In the genomic region with DNA sequence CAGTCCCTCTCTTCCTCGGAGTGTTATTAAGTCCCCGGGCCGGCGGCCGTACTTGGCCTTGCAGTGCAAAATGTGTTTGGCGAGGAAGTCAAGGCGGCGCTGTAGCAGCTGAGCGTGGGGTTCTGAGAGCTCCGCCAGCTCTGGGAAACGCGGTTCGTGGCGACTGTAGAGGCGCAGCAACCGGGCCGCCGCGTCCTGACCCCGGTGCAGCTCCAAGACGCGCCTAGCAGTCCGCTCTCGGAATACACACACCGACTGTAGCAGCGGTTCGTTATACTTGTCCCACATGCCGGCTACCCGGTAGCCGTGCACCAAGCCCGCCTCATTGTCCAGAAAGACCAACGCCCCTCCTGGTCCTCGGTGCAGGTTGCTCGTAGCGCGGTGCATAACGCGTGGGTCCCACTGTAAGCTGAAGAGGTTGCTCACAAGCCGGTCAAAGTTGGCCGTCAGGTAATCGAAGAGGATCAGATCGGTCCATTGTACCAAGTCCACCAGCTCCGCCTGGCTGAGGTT, we compare ENCODE assay signal across 8 mouse cellular contexts. TPM values are rescaled to one million over a fixed set of nuclear protein-coding genes. Genes with fewer than 3 reads are reported as not detected.
DNase-seq lines count a peak whose midpoint lies in the region; ATAC-seq lines count a peak whose summit lies in the region.

No protein-coding gene starts in this region.

- WGBS in hindbrain, embryonic 10.5 days: under 1% methylated on average over 43 of the region's 43 CpGs
- WGBS in lung, embryonic 16.5 days: under 1% methylated on average over 43 of the region's 43 CpGs

- peaks cover 9% of the 10 kb centered on the region; the same call in 1 of the 2 replicates for H3K27me3 ChIP-seq in hindbrain, embryonic 10.5 days (ENCODE audit: insufficient read depth, poor library complexity, severe bottlenecking)
- no peaks in the 10 kb centered on the region; the same call in 1 of the 2 replicates for H3K27me3 ChIP-seq in lung, embryonic 16.5 days (ENCODE audit: control insufficient read depth, insufficient read depth, low read depth, low read length)

- peak overlapping the region; percentile 98 for H3K27ac ChIP-seq in hindbrain, embryonic 10.5 days
- H3K27ac ChIP-seq in lung, embryonic 16.5 days (ENCODE audit: low read length): no peak overlapping the region

- H3K4me3 ChIP-seq in hindbrain, embryonic 10.5 days: peak overlapping the region; percentile 90
- peak overlapping the region; percentile 69 for H3K4me3 ChIP-seq in lung, embryonic 16.5 days (ENCODE audit: low read length)

- H3K9me3 ChIP-seq in hindbrain, embryonic 10.5 days: no peaks in the 10 kb centered on the region
- H3K9me3 ChIP-seq in lung, embryonic 16.5 days (ENCODE audit: control insufficient read depth, low read length): no peaks in the 10 kb centered on the region

- ATAC-seq in lung, embryonic 16.5 days (ENCODE audit: low read depth): peak; percentile 41

- peaks cover 46% of the 10 kb centered on the region for H3K4me1 ChIP-seq in hindbrain, embryonic 10.5 days (replicated peaks)
- H3K4me1 ChIP-seq in lung, embryonic 16.5 days (replicated peaks; ENCODE audit: control insufficient read depth, insufficient read depth, low read length): peaks cover 12% of the 10 kb centered on the region

- peak overlapping the region; percentile 99 for H3K4me2 ChIP-seq in lung, embryonic 16.5 days (ENCODE audit: low read depth, low read length)

- peak overlapping the region; percentile 72 for H3K9ac ChIP-seq in lung, embryonic 16.5 days (ENCODE audit: low read length)

- peaks cover 21% of the 10 kb centered on the region for H3K36me3 ChIP-seq in hindbrain, embryonic 10.5 days
- H3K36me3 ChIP-seq in lung, embryonic 16.5 days (ENCODE audit: control insufficient read depth, insufficient read depth, low read length): no peaks in the 10 kb centered on the region

- peak; percentile 9 for DNase-seq in WW6 (ENCODE audit: low read depth, low spot score)
- DNase-seq in cerebellum, postnatal 10 days: peak; percentile 82 to 86
- DNase-seq in frontal cortex, postnatal 10 days (ENCODE audit: low spot score in 2 of 2): peak; percentile 16 to 57
- DNase-seq in hindbrain, embryonic 10.5 days (ENCODE audit: low spot score): peak; percentile 74
- DNase-seq in layer of hippocampus, adult 9-11 months: peak; percentile 50
- DNase-seq in ovary, postnatal 14 days (ENCODE audit: low spot score): peak; percentile 34
- peak; percentile 69 for DNase-seq in thymus, postnatal 4 days

RNA-seq across cellular contexts. Expression of a gene that starts 2.0 kb away (rescaled TPM):
- polyA plus RNA-seq in hindbrain, embryonic 10.5 days (2016; fragmentation: Nextera tagmentation; extraction: Ambion mirVana): 17.4 and 25.0 TPM in 2 replicates
- 2.7 TPM in 2 replicates for polyA plus RNA-seq in lung, embryonic 16.5 days (2015; fragmentation: Nextera tagmentation; extraction: Ambion mirVana)

RNA-seq across cellular contexts. Expression of a gene that starts 42.7 kb away (rescaled TPM):
- polyA plus RNA-seq in hindbrain, embryonic 10.5 days (2016; fragmentation: Nextera tagmentation; extraction: Ambion mirVana): 23.7 and 25.3 TPM in 2 replicates
- polyA plus RNA-seq in lung, embryonic 16.5 days (2015; fragmentation: Nextera tagmentation; extraction: Ambion mirVana): 16.2 and 16.6 TPM in 2 replicates

Comparison
In these comparisons a context has a peak if more than half of its experiments do, and no peak if none do; other contexts are left out.
1. DNase-seq: peak in every context shown above with its lines; median percentile 84 in cerebellum, postnatal 10 days; 74 in hindbrain, embryonic 10.5 days; 69 in thymus, postnatal 4 days; 50 in layer of hippocampus, adult 9-11 months; 36 in frontal cortex, postnatal 10 days; 34 in ovary, postnatal 14 days; 9 in WW6.